Mouse (Mus musculus) B cell, adult 2 months (primary cell): ENCODE measurements around the gene Mlec.
A peak's percentile ranks its signal among the peaks of the same experiment; 100 is the strongest.
"Not testable (repeated sequence)": the region's sequence is repeated elsewhere in the genome, so short reads cannot be mapped to it uniquely, and the experiment has no call there.

Source experiments
- DNase-seq, 2 experiments: peaks; one replicate each; pipeline ENCODE4 v3.0.0; 2022

The Mlec gene

DNA sequence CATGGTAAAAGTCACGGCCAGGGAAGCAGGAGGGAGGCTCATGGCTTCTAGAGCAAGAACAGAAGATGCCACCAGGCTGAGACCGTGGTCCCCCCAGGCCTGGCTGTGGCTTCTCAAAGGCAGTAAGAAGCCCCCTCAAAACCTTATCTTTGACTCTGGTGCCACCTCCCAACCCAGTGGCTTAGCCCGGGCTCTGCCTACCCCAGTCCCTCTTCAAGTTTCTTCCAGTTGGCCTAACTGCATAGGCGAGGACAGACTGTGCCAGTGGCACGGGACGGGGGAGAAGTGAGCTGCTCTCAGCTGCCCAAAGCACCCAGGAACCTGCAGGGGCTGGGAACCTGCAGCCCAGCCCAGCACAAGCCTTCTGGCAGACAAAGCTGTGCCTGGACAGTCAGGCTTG is 33.3 kb downstream of the Mlec start:
- DNase-seq, result no peak

DNA sequence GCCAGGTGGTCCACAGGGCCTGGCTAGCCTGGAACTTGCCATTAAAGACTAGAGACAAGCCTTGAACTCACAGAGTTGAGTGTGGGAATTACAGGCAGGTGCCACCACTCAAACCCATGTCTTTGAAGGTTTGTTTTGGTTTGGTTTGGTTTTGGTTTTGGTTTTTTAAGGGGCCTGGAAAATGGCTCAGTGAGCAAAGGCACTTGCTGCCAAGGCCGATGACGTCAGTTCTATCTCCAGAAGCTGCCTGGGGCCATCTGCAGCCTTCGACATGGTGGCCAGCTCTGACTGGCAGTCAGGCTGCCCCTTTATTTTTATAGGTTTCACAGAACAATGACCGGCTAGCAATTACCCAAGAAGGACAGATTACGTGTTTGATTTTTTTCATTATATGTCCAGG is 37.0 kb downstream of the Mlec start:
- no peak for DNase-seq

DNA sequence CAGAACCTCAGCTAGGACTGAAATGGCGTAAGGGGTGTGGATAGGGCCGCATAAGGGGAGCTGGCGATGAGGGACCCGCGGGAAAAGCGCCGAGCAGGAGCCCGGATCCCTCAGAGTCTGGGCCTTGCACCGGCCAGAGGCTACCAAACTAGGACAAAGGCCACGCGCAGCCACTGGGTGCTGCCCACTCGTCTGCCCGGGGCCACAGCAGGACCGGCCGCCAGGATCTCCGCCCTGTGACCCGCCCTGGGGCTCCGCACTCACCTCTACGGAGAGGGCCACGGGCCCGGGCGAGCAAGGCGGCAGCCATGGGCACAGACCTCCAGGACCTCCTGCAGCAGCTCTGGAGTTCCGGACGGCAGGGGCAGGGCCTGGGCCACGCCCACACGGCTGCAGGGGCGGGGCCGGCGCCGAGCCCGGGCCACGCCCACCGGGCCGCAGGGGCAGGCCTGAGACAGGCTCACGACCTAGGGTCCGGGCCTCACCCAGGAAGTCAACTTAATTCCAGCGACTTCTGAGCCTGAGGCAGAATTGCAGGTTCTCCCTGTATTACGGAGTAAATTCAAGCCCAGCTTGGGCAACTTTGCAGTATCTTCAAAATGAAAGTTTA is 38.9 kb downstream of the Mlec start, which contains the start of gene Acads:
Acads (minus strand) TSS at position 386 of the 610 bp plus-strand sequence.
- DNase-seq, result peak; percentile 93 to 94

DNA sequence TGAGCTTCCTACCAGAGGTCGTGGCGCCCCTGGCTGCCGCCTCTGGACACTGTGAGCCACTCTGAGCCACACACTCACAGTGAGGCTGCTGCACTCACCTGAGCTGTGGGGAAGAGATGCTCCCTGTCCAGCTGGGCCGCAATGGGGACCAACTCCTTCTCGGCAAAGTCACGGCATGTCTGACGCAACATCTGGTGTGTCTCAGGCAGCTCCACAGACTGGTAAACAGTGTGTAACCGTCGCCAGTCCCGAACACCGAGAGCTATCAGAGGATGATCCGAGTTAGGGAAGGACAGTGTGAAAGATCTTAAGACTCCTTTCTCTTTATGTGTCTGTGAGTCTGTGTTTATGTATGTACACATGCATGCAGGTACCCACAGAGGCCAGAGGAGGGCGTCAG is 40.5 kb downstream of the Mlec start:
- DNase-seq, result no peak

DNA sequence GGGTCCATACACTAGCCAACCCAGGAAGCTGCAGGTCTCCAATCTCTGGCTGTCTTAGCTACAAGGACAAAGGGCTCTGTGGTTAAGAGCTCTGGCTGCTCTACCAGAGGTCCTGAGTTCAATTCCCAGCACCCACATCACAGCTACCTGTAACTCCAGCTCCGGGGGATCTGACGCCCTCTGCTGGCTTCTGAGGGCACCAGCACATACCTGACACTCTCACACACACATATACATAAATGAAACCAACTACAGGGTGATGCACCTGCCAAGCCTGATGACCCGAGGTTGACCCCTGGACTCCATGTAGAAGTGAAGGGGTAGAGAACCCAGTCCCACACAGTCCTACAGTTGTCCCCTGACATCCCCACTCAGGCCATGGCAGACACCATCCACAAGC is 41.6 kb downstream of the Mlec start:
- no peak for DNase-seq

DNA sequence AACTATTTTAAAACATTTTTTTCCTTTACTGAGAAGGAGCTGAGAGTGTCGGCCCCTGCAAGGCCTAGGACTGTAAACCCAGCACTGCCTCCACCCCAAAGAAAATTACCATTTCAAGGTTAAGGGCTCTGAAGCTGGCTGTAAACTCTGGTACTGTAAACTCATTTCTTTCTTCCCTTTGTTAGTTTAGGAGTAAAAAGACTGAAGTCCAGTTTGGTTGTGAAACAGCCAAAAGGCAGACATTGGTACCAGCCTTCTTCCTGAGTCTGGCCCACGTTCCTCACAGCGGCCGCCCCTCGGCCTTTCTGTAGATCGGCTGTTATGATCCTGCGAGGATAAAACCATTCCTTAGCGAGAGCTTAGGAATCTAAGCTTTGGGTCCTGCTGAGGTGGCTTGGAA is 43.5 kb downstream of the Mlec start:
- DNase-seq, result no peak

DNA sequence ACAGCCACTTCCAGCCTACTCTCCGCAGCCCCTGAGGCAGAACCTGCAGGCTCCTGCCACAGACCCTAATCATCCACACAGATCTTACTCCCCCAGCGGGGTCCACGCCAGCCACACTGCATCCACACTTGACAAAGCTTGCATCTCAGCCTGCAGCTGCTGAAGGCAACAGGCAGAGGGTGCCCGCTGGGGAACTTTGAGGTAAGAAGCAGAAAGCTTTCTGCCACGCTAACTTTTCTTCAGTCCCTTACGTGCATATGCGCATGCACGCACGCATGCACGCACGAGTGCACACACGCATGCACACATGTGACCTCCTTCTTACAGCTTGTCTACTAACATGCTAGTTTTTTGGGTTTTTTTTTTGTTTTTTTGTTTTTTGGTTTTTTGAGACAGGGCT is 44.7 kb downstream of the Mlec start:
- no peak for DNase-seq

DNA sequence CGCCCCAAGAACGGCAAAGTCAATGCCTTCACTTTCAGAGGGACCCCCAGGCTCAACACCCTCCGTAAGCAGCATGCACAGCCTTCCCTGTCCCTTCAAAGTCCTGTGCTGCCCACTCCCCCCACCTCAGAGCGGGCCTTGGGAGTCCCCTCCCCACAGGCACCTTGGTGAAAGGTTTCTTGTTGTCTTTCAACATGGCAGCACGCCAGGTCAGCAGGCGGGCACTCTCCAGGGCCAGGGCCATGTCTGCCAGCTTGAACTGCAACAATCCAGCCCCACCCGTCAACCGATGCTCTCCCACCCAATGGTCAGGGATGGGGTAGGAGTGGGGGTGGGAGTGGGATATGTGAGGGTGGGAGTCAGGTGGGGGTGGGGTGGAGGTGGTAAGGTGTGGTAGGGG is 46.8 kb downstream of the Mlec start:
- no peak for DNase-seq

DNA sequence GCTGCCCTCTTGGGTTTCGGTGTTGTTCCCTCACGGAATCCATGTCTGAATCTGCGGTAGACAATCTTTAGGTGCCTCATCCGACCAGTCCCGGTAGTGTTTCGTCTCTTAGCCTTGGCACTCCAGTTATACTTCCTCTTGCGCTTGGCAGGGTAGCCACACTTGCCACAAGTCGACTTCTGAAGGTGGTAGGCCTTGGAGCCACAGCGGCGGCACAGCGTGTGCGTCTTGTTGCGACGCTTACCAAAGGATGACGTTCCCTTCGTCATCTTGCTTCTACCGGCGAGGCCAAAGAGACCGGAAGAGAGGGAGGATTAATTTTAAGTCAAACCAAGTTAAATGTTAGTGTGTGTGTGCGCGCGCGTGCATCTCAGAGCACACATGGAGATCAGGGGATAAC is 54.7 kb downstream of the Mlec start:
- DNase-seq, result not testable (repeated sequence)

DNA sequence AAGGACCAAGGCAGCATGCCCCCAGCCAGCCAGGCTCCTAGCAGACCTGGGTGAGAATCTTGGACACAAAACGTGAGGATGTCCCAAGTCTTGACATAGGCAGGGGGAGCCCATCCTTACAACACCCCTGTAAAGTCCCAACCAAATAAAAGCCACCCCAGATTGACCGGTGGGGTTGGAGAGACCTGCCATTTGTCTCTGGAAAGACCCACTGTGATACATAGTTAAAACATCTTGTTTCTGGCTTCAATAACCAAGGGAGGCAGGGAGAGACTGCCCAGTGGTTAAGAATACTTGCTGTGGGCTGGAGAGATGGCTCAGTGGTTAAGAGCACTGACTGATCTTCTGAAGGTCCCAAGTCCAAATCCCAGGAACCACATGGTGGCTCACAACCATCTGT is 55.7 kb downstream of the Mlec start:
- no peak for DNase-seq

DNA sequence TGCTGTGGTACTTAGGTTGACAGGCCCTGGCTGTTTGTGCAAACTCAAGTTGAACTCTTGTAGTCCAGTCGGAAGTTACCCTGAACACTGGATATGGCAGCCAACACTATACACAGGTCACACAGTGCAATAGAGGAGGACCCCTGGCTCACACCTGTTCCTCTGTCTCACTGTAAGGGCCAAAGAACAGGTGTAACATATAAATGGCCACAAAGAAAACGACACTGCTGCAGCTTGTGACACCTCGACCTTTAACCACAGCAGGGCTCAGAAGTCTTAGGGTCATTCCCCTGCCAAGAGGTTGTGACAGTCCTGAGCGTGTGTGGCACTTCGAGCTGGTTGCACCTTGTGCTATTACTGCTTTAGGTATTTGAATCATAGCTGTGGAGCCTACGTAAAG is 57.5 kb downstream of the Mlec start:
- no peak for DNase-seq

DNA sequence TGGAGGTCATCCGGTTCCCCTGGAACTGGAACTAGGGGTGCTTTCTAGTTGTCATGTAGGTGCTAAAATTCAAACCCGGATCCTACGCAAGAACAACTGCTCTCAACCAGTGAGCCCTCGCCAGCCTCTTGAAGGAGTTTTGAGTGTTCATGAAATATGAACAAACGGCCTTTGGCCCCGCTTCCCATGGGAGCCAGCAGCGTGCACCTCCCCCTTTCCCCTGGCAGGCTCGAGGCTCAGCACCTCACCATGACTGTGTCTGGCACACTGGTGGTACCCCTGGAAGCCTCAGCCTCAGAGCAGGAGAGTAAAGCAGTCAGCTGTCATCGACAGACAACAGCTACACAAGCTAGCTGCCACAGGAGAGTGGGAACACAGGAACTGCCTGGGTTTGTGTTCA is 58.0 kb downstream of the Mlec start:
- DNase-seq, result no peak

DNA sequence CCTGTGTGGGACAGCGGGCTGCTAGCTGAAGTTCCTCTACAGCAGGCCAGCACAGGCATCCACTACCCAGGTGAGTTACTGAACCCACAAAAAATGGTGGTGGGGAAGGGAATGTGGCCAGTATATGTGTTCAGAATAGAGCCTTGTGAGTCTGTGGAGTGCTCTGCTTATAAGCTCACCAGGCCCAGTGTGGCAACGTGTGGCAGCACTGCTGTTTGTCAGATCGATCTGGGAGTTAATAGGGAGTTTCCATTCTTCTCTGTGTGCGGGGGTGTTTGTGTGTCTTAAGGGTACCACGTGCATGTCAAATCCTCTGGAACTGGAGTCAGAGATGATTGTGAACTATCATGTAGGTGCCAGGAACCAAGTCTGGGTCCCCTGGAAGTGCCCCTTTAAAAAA is 58.4 kb downstream of the Mlec start:
- no peak for DNase-seq

DNA sequence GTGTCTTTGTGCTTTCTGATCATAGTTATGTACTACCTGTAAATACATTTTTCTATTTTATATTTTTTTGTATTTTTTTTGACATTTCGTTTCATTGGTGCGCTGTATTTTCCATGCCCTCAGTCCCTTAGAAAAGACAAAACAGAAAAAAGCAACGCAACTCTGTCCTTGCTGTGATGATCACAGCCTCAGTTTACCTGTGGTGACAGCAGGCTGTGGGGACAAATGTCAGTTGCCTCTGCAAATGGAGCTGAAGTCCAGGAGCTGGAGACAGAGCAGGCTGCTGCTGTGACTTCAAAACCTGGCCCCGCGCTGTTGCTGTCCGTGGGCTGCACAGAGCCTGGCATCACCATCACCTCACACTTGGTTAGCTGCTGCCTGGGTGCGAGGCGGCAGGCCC is 59.8 kb downstream of the Mlec start, which contains the start of gene Gm10401:
Gm10401 (minus strand) TSS at position 101 of the 400 bp plus-strand sequence.
- no peak for DNase-seq
